Mouse (Mus musculus): Measurements from ENCODE around the gene Runx2. TPM values are rescaled to one million over a fixed set of nuclear protein-coding genes. Genes with fewer than 3 reads are reported as not detected.

Runx2 gene
- total RNA-seq, 1 experiment = 0.71 TPM

- Histone ChIP-seq H3K9ac (ENCODE audit: insufficient read depth, low read depth, low read length, poor library complexity, severe bottlenecking) (no peak overlapping the region), H3K4me3 (ENCODE audit: insufficient read depth in 1 of 2, low read depth in 1 of 2, low read length in 2 of 2, poor library complexity in 1 of 2, severe bottlenecking in 1 of 2) (no peak overlapping the region), H3K36me3 (ENCODE audit: control insufficient read depth, insufficient read depth, low read length, poor library complexity, severe bottlenecking) (no peaks in the 10 kb centered on the region), H3K4me1 (ENCODE audit: control insufficient read depth in 2 of 2, insufficient read depth in 2 of 2, low read length in 2 of 2, poor library complexity in 1 of 2) (no peaks in the 10 kb centered on the region), H3K9me3 (ENCODE audit: control insufficient read depth, insufficient read depth, low read depth, low read length) (no peaks in the 10 kb centered on the region), H3K27ac (ENCODE audit: insufficient read depth, low read depth, low read length, poor library complexity, severe bottlenecking) (no peak overlapping the region)
- no peak for DNase-seq (ENCODE audit: low read depth, low spot score)
- TF ChIP-seq MAFK (IDR thresholded peaks at IDR 0.05; ENCODE audit: insufficient read depth, low read depth, low read length) (no peak), ZC3H11A (IDR thresholded peaks at IDR 0.05; ENCODE audit: borderline replicate concordance, low read depth, low read length) (no peak), ZNF384 (IDR thresholded peaks at IDR 0.05; ENCODE audit: low read depth, low read length) (no peak), CHD2 (IDR thresholded peaks at IDR 0.05; ENCODE audit: low read depth, low read length) (no peak), HCFC1 (IDR thresholded peaks at IDR 0.05; ENCODE audit: borderline replicate concordance, insufficient read depth, low read length) (no peak)
- in situ Hi-C loops (cut with MboI; ENCODE audit: low sequenced_read_pairs in 2 of 2, unreplicated experiment in 2 of 2) = no loop called here
Measured at GRCm38 (mm10) chr17:44690410-44691035, 124.1 kb downstream of the Runx2 start.

DNA sequence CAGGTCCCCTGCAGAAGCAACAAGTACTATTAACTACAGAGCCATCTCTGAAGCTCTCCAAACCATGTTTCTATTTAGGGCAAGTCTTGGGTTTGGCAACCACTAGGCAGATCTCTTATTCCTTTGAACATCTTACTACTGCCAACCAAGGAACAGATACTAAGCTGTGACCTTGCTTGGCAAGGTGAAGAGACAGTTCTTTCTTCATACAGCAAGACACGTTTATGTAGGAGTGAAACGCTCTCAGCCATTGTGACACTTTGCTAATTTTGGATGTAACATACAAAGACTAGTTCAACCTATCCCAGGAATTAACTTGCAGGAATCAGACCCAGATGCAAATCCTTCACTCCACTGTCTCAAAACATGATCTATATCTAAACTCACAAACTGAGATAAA lies 126.3 kb downstream of the Runx2 start:
- in situ Hi-C loops (cut with MboI; ENCODE audit: low sequenced_read_pairs in 2 of 2, unreplicated experiment in 2 of 2) = no loop called here
- Histone ChIP-seq H3K27ac (ENCODE audit: insufficient read depth, low read depth, low read length, poor library complexity, severe bottlenecking) (no peak overlapping the region), H3K9me3 (ENCODE audit: control insufficient read depth, insufficient read depth, low read depth, low read length) (no peaks in the 10 kb centered on the region), H3K4me3 (ENCODE audit: insufficient read depth in 1 of 2, low read depth in 1 of 2, low read length in 2 of 2, poor library complexity in 1 of 2, severe bottlenecking in 1 of 2) (no peak overlapping the region), H3K4me1 (ENCODE audit: control insufficient read depth in 2 of 2, insufficient read depth in 2 of 2, low read length in 2 of 2, poor library complexity in 1 of 2) (no peaks in the 10 kb centered on the region), H3K9ac (ENCODE audit: insufficient read depth, low read depth, low read length, poor library complexity, severe bottlenecking) (no peak overlapping the region), H3K36me3 (ENCODE audit: control insufficient read depth, insufficient read depth, low read length, poor library complexity, severe bottlenecking) (no peaks in the 10 kb centered on the region)
- DNase-seq (ENCODE audit: low read depth, low spot score) = no peak
- no peak for TF ChIP-seq HCFC1 (IDR thresholded peaks at IDR 0.05; ENCODE audit: borderline replicate concordance, insufficient read depth, low read length)
- no peak for TF ChIP-seq MAFK (IDR thresholded peaks at IDR 0.05; ENCODE audit: insufficient read depth, low read depth, low read length)
- TF ChIP-seq ZNF384 (IDR thresholded peaks at IDR 0.05; ENCODE audit: low read depth, low read length) = no peak
- no peak for TF ChIP-seq CHD2 (IDR thresholded peaks at IDR 0.05; ENCODE audit: low read depth, low read length)
- TF ChIP-seq ZC3H11A (IDR thresholded peaks at IDR 0.05; ENCODE audit: borderline replicate concordance, low read depth, low read length) = no peak

- Histone ChIP-seq H3K4me3 (ENCODE audit: insufficient read depth in 1 of 2, low read depth in 1 of 2, low read length in 2 of 2, poor library complexity in 1 of 2, severe bottlenecking in 1 of 2) (no peak overlapping the region), H3K4me1 (ENCODE audit: control insufficient read depth in 2 of 2, insufficient read depth in 2 of 2, low read length in 2 of 2, poor library complexity in 1 of 2) (no peaks in the 10 kb centered on the region), H3K27ac (ENCODE audit: insufficient read depth, low read depth, low read length, poor library complexity, severe bottlenecking) (no peak overlapping the region), H3K36me3 (ENCODE audit: control insufficient read depth, insufficient read depth, low read length, poor library complexity, severe bottlenecking) (no peaks in the 10 kb centered on the region), H3K9ac (ENCODE audit: insufficient read depth, low read depth, low read length, poor library complexity, severe bottlenecking) (no peak overlapping the region), H3K9me3 (ENCODE audit: control insufficient read depth, insufficient read depth, low read depth, low read length) (no peaks in the 10 kb centered on the region)
- TF ChIP-seq MAFK (IDR thresholded peaks at IDR 0.05; ENCODE audit: insufficient read depth, low read depth, low read length) (no peak), CHD2 (IDR thresholded peaks at IDR 0.05; ENCODE audit: low read depth, low read length) (no peak), ZC3H11A (IDR thresholded peaks at IDR 0.05; ENCODE audit: borderline replicate concordance, low read depth, low read length) (no peak), ZNF384 (IDR thresholded peaks at IDR 0.05; ENCODE audit: low read depth, low read length) (no peak), HCFC1 (IDR thresholded peaks at IDR 0.05; ENCODE audit: borderline replicate concordance, insufficient read depth, low read length) (no peak)
- no peak for DNase-seq (ENCODE audit: low read depth, low spot score)
- in situ Hi-C loops (cut with MboI; ENCODE audit: low sequenced_read_pairs in 2 of 2, unreplicated experiment in 2 of 2) = no loop called here
Measured at GRCm38 (mm10) chr17:44685514-44685913, 129.1 kb downstream of the Runx2 start.

GRCm38 (mm10) chr17:44683026-44683425 lies 131.6 kb downstream of the Runx2 start:
- Histone ChIP-seq H3K9me3 (ENCODE audit: control insufficient read depth, insufficient read depth, low read depth, low read length) (no peaks in the 10 kb centered on the region), H3K4me1 (ENCODE audit: control insufficient read depth in 2 of 2, insufficient read depth in 2 of 2, low read length in 2 of 2, poor library complexity in 1 of 2) (no peaks in the 10 kb centered on the region), H3K36me3 (ENCODE audit: control insufficient read depth, insufficient read depth, low read length, poor library complexity, severe bottlenecking) (no peaks in the 10 kb centered on the region), H3K9ac (ENCODE audit: insufficient read depth, low read depth, low read length, poor library complexity, severe bottlenecking) (no peak overlapping the region), H3K4me3 (ENCODE audit: insufficient read depth in 1 of 2, low read depth in 1 of 2, low read length in 2 of 2, poor library complexity in 1 of 2, severe bottlenecking in 1 of 2) (no peak overlapping the region), H3K27ac (ENCODE audit: insufficient read depth, low read depth, low read length, poor library complexity, severe bottlenecking) (no peak overlapping the region)
- in situ Hi-C loops (cut with MboI; ENCODE audit: low sequenced_read_pairs in 2 of 2, unreplicated experiment in 2 of 2) = no loop called here
- TF ChIP-seq HCFC1 (IDR thresholded peaks at IDR 0.05; ENCODE audit: borderline replicate concordance, insufficient read depth, low read length) = no peak
- DNase-seq (ENCODE audit: low read depth, low spot score) = no peak

DNA sequence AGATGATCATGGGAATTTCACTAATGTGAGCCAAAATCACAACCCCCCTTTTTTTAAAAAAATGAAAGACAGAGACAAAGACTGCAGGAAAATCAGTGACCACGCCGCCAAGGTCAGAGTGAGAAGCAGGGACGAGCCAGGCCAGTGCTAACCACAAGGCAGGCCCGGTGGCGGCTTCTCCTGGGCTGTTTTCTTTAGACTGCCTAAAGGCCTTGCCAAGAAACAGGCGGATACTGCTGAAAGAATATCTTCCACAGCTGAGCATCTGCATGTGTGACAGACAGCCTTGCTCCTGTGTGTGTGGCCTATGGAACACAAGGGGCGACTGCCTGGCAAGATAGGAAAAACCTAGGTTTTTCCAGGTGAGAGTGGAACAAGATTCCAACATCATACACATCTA lies 136.8 kb downstream of the Runx2 start:
- DNase-seq (ENCODE audit: low read depth, low spot score) = no peak
- H3K9me3 ChIP-seq (ENCODE audit: control insufficient read depth, insufficient read depth, low read depth, low read length) = no peaks in the 10 kb centered on the region
- TF ChIP-seq MAFK (IDR thresholded peaks at IDR 0.05; ENCODE audit: insufficient read depth, low read depth, low read length) (no peak), ZC3H11A (IDR thresholded peaks at IDR 0.05; ENCODE audit: borderline replicate concordance, low read depth, low read length) (no peak), HCFC1 (IDR thresholded peaks at IDR 0.05; ENCODE audit: borderline replicate concordance, insufficient read depth, low read length) (no peak), CHD2 (IDR thresholded peaks at IDR 0.05; ENCODE audit: low read depth, low read length) (no peak), ZNF384 (IDR thresholded peaks at IDR 0.05; ENCODE audit: low read depth, low read length) (no peak)
- H3K27ac ChIP-seq (ENCODE audit: insufficient read depth, low read depth, low read length, poor library complexity, severe bottlenecking) = no peak overlapping the region
- H3K4me1 ChIP-seq (ENCODE audit: control insufficient read depth in 2 of 2, insufficient read depth in 2 of 2, low read length in 2 of 2, poor library complexity in 1 of 2) = no peaks in the 10 kb centered on the region
- no peak overlapping the region for H3K4me3 ChIP-seq (ENCODE audit: insufficient read depth in 1 of 2, low read depth in 1 of 2, low read length in 2 of 2, poor library complexity in 1 of 2, severe bottlenecking in 1 of 2)
- in situ Hi-C loops (cut with MboI; ENCODE audit: low sequenced_read_pairs in 2 of 2, unreplicated experiment in 2 of 2) = no loop called here
- H3K36me3 ChIP-seq (ENCODE audit: control insufficient read depth, insufficient read depth, low read length, poor library complexity, severe bottlenecking) = no peaks in the 10 kb centered on the region
- H3K9ac ChIP-seq (ENCODE audit: insufficient read depth, low read depth, low read length, poor library complexity, severe bottlenecking) = no peak overlapping the region

All from ES-E14 (cell line).